Mouse (Mus musculus) brain, embryonic 14.5 days (tissue): ENCODE measurements around the gene Crtc1.

Experiments
- CTCF ChIP-seq: fragments of 200-500 bp; IDR thresholded peaks from 2 replicates; pipeline ENCODE4 v1.5.1; 2012; ENCODE audit warnings: inconsistent platforms, mild to moderate bottlenecking, moderate library complexity, borderline replicate concordance; ENCODE audit not compliant: insufficient read depth, insufficient read length; ENCODE audit errors: extremely low read depth
- POLR2A ChIP-seq: fragments of 200-500 bp; IDR thresholded peaks from 2 replicates; pipeline ENCODE4 v1.6.1; 2012; ENCODE audit warnings: mild to moderate bottlenecking, inconsistent platforms, borderline replicate concordance; ENCODE audit not compliant: poor library complexity, insufficient read depth, insufficient read length, severe bottlenecking; ENCODE audit errors: extremely low read depth

DNA sequence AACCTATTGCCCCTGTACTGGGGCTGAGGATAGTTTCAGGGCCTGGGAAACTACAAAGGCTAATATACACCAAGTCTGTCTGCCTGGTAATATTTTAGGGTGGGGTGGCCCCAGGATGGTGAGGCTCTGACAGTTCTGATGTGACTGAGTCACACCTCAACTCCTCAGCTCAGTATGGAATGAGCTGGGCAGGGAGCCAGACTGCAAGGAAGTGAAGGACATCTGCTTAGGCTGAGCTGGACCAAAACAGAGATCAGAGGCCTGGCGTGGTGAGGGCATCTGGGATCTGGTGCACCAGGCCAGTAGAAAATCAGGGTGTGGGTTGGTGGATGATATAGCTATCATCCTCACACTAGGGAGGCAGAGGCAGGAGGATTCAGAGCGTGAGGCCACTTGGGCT, 49.7 kb downstream of the Crtc1 start:
- TF ChIP-seq CTCF, result no peak
- TF ChIP-seq POLR2A, result no peak
